Mouse (Mus musculus) embryo, embryonic 11 days (tissue): ENCODE results near the gene Gm10382.
"Not testable (repeated sequence)": the region's sequence is repeated elsewhere in the genome, so short reads cannot be mapped to it uniquely, and the experiment has no call there.

ENCODE experiments used
- DNase-seq: peaks from one replicate; pipeline ENCODE4 v3.0.0-alpha.2; 2015

The Gm10382 gene

DNA sequence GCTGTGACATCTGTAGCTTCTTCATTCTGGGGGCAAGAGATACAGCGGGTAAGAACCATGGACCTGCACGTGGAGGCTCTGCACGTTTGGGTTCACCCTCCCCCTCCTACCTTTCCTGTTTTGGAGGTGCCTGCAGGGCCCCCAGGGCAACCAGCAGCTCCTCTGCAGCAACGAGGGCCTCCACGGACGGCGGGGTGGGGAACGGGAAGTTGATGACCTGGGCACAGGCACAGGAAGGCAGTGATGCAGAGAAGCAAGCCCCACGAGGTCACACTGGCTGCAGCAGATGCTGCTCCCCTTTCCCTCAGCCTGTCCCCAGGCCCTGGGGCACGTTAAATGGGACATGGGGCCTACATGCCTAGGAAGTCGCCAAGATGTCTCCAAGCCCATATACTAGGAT, 30.0 kb downstream of the Gm10382 start:
- DNase-seq: no peak

DNA sequence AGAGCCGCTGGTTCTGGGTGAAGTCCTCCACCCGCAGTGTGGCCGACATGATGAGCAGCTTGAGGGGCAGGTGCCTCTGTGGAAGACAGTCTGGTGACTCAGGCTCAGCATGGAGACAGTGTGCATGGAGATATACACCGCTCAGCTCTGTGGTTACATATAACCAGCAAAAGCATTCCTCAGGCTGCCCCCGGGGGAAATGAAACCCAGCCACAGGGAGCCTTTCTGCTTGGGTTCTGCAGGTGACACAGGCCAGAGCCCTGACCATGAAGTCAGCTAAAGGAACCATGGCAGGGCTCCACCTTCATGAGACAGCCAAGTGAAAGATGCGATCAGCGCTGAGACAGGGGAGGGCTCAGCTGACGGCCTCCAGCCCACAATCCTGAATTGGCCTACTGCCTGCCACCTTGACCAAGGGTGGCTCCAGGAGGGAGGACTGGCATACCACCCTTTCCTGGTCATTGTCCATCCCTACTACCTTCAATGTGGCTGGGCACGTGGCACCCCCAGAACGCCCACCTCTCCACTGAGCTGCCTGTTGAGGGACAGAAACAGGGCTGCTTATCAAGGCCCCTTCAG, 36.7 kb downstream of the Gm10382 start:
- no peak for DNase-seq

DNA sequence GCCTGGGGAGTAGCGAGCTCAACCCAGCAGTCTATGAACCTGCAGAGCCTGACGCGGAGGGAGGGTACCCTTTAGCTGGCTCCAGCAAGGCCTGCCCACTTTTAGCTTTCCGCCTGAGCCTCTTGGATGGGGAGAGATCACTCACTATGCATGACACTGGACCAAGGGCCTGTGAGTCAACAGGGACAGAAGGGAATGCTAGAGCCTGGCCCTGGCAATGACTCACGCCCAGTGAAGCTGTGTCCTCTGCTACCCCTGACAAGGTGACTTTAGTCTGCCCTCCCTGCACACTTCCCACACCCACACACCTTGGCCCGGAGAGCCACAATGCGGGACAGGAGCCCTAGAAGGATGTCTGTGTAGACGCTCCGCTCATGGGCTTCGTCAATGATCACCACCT, 37.2 kb downstream of the Gm10382 start:
- DNase-seq: no peak

DNA sequence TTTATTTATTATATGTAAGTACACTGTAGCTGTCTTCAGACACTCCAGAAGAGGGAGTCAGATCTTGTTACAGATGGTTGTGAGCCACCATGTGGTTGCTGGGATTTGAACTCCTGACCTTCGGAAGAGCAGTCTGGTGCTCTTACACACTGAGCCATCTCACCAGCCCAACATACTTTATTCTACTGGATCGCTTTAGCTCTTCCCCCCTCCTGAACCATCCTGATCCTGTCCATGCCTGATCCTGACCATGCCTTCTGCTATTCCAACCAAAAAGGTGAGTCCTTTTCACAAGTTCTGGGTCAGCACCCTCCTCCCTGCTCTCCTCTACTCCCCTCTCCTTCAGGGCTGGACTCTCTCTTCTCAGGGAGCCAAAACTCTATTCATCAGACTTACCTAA, 43.2 kb downstream of the Gm10382 start:
- not testable (repeated sequence) for DNase-seq

DNA sequence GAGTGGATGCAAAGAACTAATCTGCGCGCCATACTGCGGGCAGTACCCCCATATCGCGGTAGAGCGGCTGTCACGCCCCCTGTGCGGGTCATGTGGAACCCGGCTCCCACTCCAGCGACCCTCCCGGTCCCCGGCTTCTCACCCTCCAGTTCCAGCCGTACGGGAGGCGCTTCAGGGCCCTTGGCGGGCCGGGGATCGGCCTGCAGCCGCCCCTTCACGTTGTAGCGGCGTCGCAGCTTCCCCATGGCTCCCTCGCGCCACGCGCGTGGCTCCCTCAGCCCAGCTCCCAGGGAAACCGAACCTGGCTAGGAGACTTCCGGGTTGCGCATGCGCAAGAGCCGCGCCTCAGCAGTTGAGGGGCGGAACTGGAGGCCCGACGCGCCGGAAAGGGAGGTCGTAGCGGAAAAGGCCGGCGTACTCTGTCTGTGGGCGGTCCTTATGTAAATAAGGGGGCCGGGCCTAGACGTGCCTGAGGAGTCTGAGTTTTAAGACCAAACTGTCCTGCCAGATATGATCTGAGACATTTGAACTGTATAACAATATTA, 44.7 kb downstream of the Gm10382 start, which contains the start of gene Dhx37:
Gene Dhx37 (minus strand): TSS at position 329 of the 545 bp plus-strand sequence.
- DNase-seq: peak; percentile 97

DNA sequence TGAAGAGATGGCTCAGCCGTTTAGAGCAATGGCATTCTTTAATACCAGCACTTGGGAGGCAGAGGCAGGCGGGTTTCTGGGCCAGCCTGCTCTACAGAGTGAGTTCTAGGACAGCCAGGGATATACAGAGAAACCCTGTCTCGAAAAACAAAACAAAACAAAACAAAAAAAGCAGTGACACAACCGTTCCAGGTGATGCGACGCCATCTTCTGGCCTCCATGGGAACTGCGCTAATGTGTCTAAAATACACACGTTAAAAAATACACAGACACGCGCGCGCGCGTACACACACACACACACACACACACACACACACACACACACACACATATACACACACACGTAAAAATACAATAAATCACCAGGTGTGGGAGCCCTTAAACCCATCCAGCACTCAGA, 45.2 kb downstream of the Gm10382 start:
- DNase-seq: not testable (repeated sequence)
